Mouse (Mus musculus) ES-CJ7 (cell line): ENCODE measurements around the gene Rnf150.

Experiments used
- DNase-seq: peaks from one replicate; pipeline ENCODE4 v3.0.0; 2011; ENCODE audit warnings: low read depth, low spot score

Gene Rnf150

DNA sequence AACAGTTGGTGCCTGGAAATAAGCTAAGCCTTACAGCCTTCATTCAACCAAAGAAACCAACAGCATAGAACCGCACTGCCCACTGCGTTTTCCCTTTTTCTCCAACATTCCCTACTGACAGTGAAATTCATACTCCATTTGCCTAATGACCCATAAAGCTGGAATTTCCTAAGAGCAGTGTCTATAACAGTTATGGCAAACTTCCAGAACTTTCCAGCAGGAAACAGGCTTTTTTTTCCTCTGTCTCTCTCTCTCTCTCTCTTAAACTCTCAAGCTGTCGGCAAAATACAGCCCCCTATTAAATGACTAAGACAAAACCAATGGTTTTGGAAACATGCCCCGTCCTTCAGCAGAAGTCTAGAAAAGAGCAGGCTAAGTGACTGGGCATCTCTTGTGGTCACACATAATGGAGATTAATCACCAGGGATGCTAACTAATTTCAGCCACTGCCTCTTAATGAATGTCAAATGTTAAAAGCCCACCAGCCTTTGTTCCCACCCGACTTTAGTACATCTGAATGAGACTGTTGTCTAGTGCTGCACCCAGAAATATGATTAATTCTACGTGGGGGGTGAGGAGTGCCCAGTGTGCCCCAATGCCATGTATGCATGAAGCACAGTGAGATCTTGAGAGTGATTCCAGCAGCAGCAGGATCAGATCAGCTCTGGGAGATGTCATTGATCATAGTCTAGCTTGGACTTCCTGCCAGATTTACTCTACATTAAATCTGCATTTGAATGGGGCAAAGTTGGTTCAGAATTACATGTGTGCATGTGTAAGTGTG, 80.3 kb downstream of the Rnf150 start:
- DNase-seq, result no peak

DNA sequence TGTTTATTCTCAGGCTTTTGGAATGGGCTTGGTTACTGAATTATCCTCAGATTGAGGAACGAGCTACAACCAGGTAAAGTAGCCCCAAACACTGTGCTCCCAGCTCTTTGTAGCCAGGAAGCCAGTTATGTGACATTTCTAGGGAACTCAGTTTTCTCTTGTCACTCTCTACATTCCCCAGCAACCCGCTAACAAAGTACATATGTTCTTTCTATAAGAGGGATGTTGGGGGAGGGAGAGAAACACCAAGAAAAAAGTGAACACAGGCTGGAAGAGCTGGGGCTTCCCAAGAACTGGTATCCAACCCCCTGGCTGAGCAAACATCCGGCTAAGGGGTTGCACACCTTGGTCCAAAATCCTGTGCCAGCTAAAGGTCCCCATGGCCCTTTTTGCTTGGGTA, 82.7 kb downstream of the Rnf150 start:
- no peak for DNase-seq

DNA sequence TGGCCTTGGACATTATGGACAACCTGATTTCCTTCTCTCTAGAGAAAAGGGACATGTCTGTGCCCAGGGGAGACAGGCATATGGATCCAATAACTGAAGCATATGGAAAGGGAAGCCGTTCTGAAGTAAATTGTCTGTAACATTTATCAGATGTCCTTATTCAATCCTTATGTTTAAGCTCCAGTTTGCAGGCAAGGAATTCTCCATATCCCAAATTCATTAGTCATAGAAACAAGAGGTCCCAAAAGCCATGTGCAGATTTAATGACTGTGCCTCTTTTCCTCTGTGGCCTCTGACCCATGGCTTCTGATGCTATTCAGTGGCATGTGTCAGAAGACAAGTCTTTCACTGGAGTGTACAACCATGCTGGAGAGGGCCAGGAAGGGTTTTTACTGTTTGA, 83.5 kb downstream of the Rnf150 start:
- DNase-seq, result no peak

DNA sequence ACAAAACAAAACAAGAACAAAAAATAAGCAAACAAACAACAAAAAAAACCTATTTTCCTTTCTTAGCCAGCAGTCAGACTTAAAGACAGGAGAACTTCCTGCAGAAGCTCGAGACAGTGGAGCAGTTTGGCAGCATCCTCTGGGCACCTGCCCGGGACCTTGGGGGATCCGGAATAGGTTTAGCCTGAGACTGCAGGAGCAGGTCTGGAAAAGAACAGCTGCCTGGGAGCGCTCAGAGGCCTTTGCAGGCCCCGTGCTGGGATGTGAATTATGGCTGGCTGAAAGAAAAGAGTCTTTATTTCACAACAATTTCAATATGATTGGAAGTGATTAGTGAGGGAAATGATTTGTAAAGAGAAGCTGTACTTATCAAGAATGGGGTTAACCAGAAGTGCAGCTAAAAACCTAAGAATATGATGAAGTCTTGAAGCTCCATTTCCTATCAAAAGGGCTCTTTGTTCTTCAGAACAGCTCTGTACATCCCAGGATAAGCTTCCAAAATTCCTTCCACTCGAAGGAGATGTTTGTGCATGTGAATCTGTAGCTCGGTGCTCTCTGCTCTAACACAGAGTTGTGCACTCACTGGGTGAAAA, 92.1 kb downstream of the Rnf150 start:
- no peak for DNase-seq

DNA sequence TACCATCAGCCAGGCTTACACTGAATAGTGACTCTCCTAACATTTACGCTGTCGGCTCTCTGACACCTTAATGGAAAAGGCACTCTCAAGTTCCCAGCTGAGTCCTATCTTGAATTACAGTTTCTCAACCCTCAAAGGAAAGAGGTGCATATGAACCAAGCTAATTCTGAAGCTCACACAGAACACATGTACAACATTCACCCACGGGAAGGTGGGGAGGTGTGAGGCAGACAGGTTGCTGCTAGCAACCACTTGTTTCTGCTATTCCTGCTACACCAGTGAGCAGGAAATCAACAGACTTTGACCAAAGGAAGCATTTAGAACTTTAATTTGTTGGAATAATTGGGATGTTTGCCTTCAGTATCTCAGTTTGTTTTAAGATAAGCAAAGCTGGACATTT, 96.3 kb downstream of the Rnf150 start:
- DNase-seq, result no peak

DNA sequence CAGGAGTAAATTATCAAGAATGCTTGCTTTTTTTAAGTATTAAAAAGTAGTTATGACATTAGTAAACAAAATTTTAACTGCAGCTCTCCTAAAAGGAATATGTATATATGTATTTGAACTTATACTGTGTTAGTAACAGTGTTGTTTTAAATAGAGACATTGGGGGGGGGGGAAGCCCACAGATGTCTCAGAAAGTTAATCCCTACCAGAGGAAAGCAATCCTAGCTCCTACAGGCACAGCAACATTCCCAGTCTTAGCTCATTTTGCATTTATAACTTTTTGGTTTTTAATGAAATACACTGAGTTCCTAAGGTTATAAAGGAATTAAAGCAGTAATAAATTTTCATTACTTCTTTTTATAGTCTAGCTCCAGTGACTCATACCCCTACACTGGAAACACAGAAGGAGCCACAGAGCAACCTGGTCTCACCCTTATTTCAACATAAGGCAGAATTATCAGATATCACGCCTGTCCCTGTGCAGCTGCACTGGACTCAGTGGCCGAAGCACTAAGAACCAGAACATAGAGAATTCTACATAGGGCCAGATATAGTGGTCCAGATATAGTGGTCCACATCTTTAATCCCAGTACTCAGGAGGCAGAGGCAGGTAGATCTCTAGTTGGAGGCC, 96.9 kb downstream of the Rnf150 start:
- DNase-seq, result no peak

DNA sequence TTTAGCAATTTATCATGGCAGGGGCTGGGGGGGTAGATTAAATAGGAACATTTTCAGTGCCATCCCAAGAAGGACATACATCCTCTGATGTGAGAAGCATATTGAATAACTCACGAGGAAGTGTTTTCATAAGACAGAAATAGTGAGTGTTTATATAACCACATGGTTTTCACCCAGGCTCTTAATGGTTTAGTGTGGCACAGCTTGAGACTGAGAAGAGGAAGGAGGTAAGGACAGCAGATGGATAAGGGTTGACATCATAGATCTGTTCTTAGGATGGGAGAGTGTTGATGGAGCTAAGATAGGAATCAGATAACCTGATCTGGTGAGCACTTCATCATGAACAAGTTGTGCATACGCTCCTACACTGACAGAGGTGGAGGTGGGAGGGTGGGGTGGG, 101.4 kb downstream of the Rnf150 start:
- no peak for DNase-seq

DNA sequence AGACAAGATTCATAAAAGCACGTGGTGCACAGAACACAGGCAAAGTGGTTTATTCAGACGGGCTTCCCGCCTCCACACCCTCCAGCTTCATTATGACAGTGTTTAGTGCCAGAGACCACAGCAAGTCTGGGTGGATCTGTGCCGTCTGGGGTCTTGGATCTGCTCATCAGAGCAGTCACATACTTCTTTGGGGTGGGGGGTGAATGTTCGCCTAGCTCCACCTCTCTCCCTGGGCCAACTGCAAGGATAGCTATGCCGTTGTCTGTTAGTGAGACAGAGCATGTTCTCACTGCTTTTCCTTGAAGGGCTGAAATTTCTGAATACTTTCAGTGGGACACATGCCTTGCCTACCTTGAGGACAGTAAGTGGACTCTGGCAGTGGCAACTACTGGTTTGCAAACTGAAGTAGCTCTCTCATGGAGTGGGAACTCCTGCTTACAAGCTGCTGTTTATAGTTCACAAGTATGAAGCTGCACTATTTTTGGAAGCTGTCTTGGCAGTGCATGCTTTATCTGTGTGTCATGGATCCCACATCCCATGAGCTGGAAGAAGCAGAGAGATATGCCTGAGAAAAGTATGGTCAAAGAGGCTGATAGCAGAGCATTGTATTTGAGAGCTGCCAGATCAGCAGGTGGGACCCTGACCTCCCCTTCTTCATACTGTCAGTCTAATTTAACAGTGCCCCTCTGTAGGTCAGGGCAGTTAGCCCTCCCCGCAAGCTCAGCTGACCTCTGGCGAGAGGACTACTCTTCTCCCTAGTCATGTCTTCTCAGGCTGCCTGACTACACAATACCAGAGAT, 104.9 kb downstream of the Rnf150 start:
- no peak for DNase-seq

DNA sequence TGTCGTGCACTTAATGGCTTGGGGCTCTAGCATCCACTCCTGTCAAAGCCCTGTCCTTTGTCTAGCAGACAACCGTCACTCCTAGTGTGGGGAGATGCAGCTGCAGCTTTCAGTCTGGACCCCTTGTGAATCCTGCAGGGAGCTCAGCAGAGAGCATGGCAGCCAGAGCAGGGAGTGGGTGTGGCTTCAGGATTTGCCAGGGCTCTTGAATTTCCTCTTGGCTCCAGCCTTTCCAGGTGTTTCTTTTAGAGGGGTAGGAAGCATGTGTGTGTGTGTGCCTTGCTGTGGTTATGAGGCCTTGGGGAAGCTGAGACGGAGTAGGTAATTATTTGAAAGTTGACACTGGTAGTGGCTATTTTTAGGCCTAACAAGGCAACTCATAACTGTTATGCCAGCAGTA, 106.8 kb downstream of the Rnf150 start:
- DNase-seq, result no peak

DNA sequence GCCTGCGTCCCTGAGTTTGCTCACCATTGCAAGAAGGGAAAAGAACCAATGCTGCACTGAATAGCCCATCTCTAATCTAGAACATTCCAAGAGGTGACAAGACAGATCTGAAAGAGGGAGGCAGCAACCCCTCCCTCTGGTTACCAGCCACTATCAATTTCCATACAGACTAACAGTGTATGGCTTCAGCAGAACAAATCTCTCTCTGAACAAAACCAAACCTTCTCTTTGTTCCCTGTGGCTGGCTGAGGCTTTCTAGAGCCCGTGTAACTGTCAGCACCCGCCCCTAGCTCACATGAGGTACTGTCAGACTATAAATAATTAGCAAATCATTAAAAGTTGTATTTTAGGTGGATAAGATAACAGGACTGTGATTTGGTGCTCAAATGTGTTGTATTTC, 109.7 kb downstream of the Rnf150 start:
- DNase-seq, result no peak

DNA sequence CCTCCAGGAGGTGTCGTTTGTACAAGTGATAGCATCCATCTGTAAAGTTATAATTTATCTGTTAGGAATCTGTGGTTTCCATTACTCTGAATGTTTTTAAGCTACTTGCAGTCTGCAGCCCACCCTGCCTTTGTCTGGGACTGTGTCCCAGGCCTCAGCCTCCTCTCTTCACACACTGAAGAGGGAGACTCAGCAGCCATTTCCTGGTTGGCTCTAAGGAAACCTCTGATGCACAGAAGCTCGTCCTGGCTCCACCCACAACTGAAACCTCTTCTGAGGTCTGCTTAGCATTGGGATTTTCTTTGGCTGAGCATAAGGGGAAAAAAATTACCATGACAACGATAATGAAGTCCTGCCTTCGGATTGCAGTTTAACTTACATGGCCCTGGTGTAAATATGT, 110.2 kb downstream of the Rnf150 start:
- DNase-seq, result no peak

DNA sequence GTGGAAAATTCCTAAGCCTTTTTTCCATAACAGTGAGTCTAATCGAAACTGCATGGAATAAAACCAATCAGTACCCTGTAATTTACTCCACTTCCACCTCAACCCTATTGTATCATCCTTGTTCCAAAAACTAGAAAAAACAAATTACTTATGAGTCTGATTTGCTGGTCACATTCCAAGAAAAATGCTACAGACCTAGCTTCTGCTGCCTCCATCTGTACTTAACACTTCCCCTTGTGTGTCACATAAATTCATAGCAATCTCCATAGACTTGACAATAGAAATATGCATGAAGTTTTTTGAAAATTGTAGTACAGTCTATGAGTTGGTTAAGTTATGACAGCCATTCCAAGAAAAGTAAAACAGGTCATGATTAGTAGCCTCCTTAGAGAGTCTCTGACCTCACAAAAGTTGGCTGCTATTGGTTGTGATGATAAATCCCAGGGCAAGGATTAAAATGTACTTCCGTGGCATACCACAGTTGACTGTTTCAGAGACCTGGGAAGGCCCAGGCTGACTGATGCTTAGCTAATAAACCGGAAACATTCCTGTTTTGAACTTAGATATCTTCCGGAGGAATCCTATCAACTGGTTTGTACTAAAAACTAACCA, 118.2 kb downstream of the Rnf150 start:
- DNase-seq, result no peak

DNA sequence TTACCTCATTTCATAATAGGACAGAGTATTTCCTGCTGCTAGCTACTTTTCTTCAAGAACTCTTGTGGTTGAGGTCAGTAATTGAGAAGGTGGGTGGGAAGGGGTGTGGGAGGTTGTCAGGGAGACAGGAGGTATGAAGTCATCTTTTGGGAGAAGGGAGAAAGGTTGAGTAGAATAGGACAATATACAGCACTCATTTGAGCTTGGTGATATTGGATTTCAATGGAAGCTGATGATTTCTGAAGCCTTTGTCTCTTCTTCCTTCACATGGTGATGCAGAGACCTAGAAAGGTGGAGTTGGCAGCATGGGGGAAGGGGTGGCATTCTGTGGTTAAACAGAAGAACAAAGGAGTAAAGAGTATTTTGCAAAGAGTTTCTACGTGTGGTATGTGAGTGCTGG, 119.7 kb downstream of the Rnf150 start:
- peak; percentile 90 for DNase-seq

DNA sequence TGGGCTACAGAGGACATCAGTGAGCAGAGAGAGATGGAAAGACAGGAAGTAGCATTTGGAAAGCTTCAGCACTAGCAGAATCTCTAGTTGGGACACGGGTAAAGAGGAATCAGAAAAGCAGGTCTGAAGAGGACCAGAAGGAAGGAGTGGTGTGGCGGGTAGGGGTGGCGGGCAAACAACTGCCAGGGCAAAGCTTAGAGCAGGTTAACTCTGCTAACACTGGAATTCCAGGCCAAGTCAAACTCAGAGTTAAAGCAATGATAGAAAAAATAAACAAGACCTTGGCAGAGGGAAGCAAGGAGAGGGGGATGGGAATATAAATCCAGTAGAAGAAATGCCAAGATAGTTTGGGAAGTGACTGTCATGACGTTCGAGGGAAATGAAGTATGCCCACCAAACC, 120.1 kb downstream of the Rnf150 start:
- no peak for DNase-seq

DNA sequence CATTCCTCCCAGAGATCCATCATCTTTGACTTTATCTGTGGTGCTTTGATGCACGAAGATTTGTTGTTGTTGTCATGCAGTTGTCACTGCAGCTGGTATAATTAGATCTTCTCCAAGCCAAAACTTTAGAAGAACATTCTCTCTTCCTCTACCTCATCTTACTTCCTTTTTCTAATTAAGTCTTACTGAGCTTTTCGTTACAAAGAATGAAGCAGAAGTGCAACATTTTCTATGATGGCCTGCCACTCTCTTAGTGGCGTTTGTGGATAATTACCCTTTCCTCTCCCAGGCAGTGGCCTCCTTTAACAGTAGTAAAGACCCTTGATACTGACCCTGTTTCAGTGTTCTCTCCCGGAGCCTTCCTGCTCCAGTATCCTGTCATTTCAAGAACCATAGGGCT, 128.9 kb downstream of the Rnf150 start:
- no peak for DNase-seq

DNA sequence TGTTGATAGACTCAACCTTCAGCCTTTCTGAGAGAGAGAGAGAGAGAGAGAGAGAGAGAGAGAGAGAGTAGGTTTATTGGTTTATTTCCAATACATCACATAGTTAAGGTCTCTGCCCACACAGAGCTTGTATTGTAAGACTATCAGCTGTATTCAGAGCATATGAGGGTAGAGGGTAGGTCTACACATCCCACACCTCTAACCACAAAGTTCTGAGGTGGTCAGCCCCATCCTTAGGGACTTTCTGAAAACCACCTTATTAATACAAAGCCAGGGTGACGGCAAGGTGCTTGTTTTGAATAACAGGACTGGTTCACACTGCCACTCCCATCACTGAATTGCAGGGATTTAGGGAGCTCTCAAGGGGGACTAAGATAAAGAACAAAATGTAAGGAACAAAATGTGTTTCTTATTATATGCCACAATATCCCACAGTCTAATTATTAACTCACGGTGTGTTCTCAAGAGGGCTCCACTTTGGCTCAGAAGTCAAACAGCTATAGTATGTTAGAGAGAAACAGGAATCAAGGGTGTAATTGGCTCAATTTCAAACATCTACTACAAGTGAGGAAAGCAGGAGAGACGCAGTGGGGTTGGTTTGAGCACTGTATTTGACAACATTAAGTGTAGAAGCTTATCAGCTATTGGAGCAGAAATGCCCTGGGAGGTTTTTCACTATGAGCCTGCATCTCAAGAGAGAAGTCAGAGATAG, 132.7 kb downstream of the Rnf150 start:
- DNase-seq, result no peak

DNA sequence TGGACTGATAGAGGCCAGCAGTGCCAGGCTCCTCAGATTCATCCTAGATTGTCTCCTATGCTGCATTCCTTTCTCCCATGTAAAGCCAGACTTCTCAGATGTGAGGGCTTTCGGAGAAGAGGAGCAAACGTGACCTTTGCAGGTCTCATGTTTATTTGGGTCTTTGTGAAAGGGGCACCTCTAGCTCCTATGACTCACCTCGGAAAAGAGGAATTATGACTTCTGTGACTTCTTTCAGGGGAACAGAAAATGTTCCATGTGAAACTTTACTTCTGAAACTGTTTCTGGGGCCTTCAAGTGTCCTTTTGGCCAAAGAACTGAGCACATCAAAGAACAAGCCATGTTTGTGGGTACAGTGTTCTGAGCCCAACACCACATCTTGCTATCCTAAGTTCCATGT, 133.7 kb downstream of the Rnf150 start:
- DNase-seq, result no peak

DNA sequence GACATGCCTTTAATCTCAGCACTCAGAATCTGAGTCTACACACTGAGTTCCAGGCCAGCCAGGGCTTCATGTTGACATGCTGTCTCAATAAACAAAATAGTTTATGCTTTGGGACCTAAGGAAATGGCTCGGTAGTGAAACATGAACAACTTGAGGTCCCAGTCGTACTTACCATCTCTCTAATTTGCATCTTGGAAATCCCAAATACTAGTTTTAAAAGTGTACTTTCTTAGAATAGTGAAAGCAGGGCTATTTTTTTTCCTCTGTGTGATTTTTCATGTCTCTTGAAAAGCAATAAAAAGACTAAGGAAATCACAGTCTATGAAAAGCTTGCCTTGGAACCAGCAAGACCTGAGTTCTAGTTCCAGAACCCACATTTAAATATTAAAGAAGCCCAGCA, 135.6 kb downstream of the Rnf150 start:
- DNase-seq, result no peak

DNA sequence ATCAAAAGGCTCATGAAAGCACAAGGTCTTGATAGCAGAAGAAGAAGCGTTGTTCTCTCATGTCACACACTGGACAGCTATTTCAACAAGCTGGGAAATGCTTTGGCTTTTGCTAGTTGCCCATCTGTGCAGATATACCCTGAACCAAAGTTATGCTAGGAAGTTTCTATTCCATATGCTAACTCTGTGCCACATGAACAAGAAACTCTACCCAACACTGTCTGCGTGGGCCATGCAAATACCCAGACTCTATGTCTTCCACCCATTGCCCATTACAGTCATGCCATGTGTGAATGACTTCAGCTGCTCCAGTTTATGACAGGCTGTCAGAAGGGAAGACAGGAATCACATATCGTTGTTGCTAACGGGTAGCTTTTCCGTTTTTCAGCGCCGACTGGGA, 140.0 kb downstream of the Rnf150 start:
- no peak for DNase-seq

DNA sequence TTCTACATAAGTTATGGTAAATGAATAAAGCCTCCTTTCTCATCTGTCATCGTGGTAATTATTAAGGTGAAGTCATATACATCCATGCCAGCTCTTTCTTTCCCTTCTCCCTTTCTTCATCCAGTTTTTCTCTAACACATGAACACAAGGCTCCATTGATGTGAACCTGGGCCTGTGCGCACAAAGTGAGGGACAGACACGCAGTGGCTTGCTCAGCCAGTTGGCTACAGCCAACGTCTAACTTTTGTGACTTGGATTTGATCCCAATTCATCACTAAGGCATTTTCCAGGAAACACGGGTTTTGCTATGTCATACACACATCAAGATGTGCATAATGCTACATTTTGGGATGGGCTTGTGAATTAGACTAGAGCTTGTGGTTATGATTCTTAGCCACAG, 146.3 kb downstream of the Rnf150 start:
- no peak for DNase-seq

DNA sequence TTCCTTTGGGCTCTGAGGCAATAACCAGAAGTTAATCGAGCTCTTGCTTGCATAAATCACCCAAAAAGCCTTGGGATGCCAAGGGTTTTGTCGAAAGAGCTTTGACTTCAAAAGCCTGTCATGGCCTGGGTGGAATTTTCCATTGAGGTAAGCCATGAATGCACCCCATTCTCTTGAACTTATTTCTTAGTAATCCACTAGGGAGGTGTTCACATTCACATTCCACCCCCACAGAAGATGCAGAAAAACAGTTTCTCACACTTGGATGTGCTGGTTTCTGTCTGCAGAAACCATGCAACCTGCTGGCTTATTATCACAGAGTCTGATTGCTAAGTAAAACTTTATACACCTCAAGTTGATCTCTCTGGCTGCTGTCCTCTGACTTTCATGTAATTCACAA, 148.1 kb downstream of the Rnf150 start:
- DNase-seq, result no peak
